Mouse (Mus musculus) intestine, postnatal 0 days (tissue): ENCODE results near the gene Scg3. TPM values are rescaled to one million over a fixed set of nuclear protein-coding genes. Genes with fewer than 3 reads are reported as not detected.

ENCODE experiments used
- ATAC-seq: fragments of 200-750 bp; cut with Nextera tagmentation; 2 replicates; pipeline ENCODE4 v1.8.0; 2017; ENCODE audit warnings: mild to moderate bottlenecking, moderate TSS enrichment, moderate library complexity
- H3K27ac ChIP-seq: fragments of 300-500 bp; sonication (generic); 2 replicates; pipeline ENCODE4 v1.5.1; 2014; ENCODE audit warnings: mild to moderate bottlenecking, low read depth, low read length, moderate library complexity
- H3K27me3 ChIP-seq: fragments of 300-500 bp; sonication (generic); replicated peaks from 2 replicates; pipeline ENCODE4 v1.6.1; 2014; ENCODE audit warnings: low read length, mixed read lengths; ENCODE audit not compliant: control insufficient read depth, insufficient read depth
- H3K36me3 ChIP-seq: fragments of 300-500 bp; sonication (generic); 2 replicates; pipeline ENCODE4 v1.6.1; 2014; ENCODE audit warnings: mild to moderate bottlenecking, moderate library complexity; ENCODE audit not compliant: control insufficient read depth, insufficient read depth
- H3K4me1 ChIP-seq: fragments of 300-500 bp; sonication (generic); replicated peaks from 2 replicates; pipeline ENCODE4 v1.6.1; 2014; ENCODE audit warnings: antibody characterized with exemption, low read length, mixed read lengths; ENCODE audit not compliant: control insufficient read depth, insufficient read depth
- H3K4me2 ChIP-seq: fragments of 300-500 bp; sonication (generic); replicated peaks from 2 replicates; pipeline ENCODE4 v1.6.1; 2014; ENCODE audit warnings: low read depth, mild to moderate bottlenecking, moderate library complexity
- H3K4me3 ChIP-seq: fragments of 300-500 bp; sonication (generic); 2 replicates; pipeline ENCODE4 v1.5.1; 2014; ENCODE audit warnings: low read depth, low read length
- H3K9ac ChIP-seq: fragments of 300-500 bp; sonication (generic); 2 replicates; pipeline ENCODE4 v1.6.1; 2014; ENCODE audit warnings: mild to moderate bottlenecking, low read depth, low read length
- H3K9me3 ChIP-seq: fragments of 300-500 bp; sonication (generic); 2 replicates; pipeline ENCODE4 v1.6.1; 2016; ENCODE audit warnings: mixed run types; ENCODE audit not compliant: control insufficient read depth
- CTCF ChIP-seq: sonication (generic); IDR thresholded peaks from 2 replicates; pipeline ENCODE4 v1.5.1; 2016; ENCODE audit warnings: low read depth, mild to moderate bottlenecking, control low read depth, antibody characterized with exemption, moderate library complexity
- WGBS: fragments of 180-500 bp; shearing (Covaris S2); extraction: QIAGEN DNeasy Blood & Tissue Kit; methylation state at CpG from one replicate; pipeline ENCODE4 v1.1.7; 2014; 5-methylcytosine and 5-hydroxymethylcytosine counted together
- polyA plus RNA-seq: library from polyadenylated mRNA; unstranded; fragments of >200 nt; fragmentation: Nextera tagmentation; extraction: Ambion mirVana; gene quantifications from 2 replicates; pipeline ENCODE4 v1.2.1, GENCODE M21; 2015

The Scg3 gene
- polyA plus RNA-seq: 6.6 and 6.7 TPM in 2 replicates

GRCm38 (mm10) chr9:75683426-75684191 is at the start of gene Scg3:
Scg3 (minus strand) TSS chr9:75684056.
- TF ChIP-seq CTCF: no peak
- Histone ChIP-seq H3K4me3 (peak within 1 kb of the TSS; percentile 17), H3K27ac (no peak within 1 kb of the TSS), H3K4me1 (0 out of 2 replicates have a peak, but pooled peaks cover 5% of the 10 kb centered on the region), H3K27me3 (no peaks in the 10 kb centered on the region), H3K9me3 (no peaks in the 10 kb centered on the region), H3K9ac (no peak within 1 kb of the TSS), H3K36me3 (no peaks in the 10 kb centered on the region), H3K4me2 (peak within 1 kb of the TSS; percentile 54)
- 10% methylated on average over 42 of the region's 42 CpGs for WGBS
- peak; percentile 76 for ATAC-seq

- H3K36me3 ChIP-seq: no peaks in the 10 kb centered on the region
- no peaks in the 10 kb centered on the region for H3K27me3 ChIP-seq
- TF ChIP-seq CTCF: peak; percentile 89
- 39% methylated on average over 11 of the region's 11 CpGs for WGBS
- H3K4me3 ChIP-seq: no peak overlapping the region
- no peaks in the 10 kb centered on the region for H3K4me1 ChIP-seq
- no peak overlapping the region for H3K4me2 ChIP-seq
- no peak overlapping the region for H3K9ac ChIP-seq
- H3K27ac ChIP-seq: no peak overlapping the region
- no peaks in the 10 kb centered on the region for H3K9me3 ChIP-seq
- no peak for ATAC-seq
Observed at GRCm38 (mm10) chr9:75719952-75720687, 36.3 kb upstream of the Scg3 start.

- Histone ChIP-seq H3K4me3 (no peak overlapping the region), H3K9ac (no peak overlapping the region), H3K4me1 (no peaks in the 10 kb centered on the region), H3K36me3 (no peaks in the 10 kb centered on the region), H3K27ac (no peak overlapping the region), H3K9me3 (no peaks in the 10 kb centered on the region), H3K27me3 (no peaks in the 10 kb centered on the region), H3K4me2 (no peak overlapping the region)
- WGBS: 81% methylated on average over 3 of the region's 3 CpGs
- no peak for TF ChIP-seq CTCF
- no peak for ATAC-seq
Observed at GRCm38 (mm10) chr9:75719481-75719880, 35.6 kb upstream of the Scg3 start.

GRCm38 (mm10) chr9:75684772-75685171 is 916 bp upstream of the Scg3 start:
- Histone ChIP-seq H3K27ac (no peak overlapping the region), H3K4me3 (no peak overlapping the region)

GRCm38 (mm10) chr9:75684292-75684691 is 436 bp upstream of the Scg3 start:
- H3K4me1 ChIP-seq: 0 out of 2 replicates have a peak, but pooled peaks cover 5% of the 10 kb centered on the region
- H3K4me2 ChIP-seq: peak overlapping the region; percentile 54; the same call in 1 of the 2 replicates
- no peak overlapping the region for H3K9ac ChIP-seq
- no peaks in the 10 kb centered on the region for H3K27me3 ChIP-seq
- H3K36me3 ChIP-seq: no peaks in the 10 kb centered on the region
- H3K27ac ChIP-seq: no peak overlapping the region
- 0 out of 2 replicates have a peak overlapping the region, but pooled peaks have one; percentile 17 for H3K4me3 ChIP-seq
- 70% methylated on average over 4 of the region's 4 CpGs for WGBS
- no peak for TF ChIP-seq CTCF
- no peak for ATAC-seq
- H3K9me3 ChIP-seq: 0 out of 2 replicates have a peak, but pooled peaks cover 2% of the 10 kb centered on the region

More at GRCm38 (mm10) chr9:75684772-75685171, 916 bp upstream of the Scg3 start:
- 77% methylated on average over 3 of the region's 3 CpGs for WGBS
- H3K4me2 ChIP-seq: no peak overlapping the region
- 0 out of 2 replicates have a peak, but pooled peaks cover 4% of the 10 kb centered on the region for H3K9me3 ChIP-seq
- no peak overlapping the region for H3K9ac ChIP-seq
- no peak for TF ChIP-seq CTCF
- H3K36me3 ChIP-seq: no peaks in the 10 kb centered on the region
- no peaks in the 10 kb centered on the region for H3K27me3 ChIP-seq
- H3K4me1 ChIP-seq: 0 out of 2 replicates have a peak, but pooled peaks cover 5% of the 10 kb centered on the region
- no peak for ATAC-seq

- Histone ChIP-seq H3K4me1 (0 out of 2 replicates have a peak, but pooled peaks cover 5% of the 10 kb centered on the region), H3K27me3 (no peaks in the 10 kb centered on the region), H3K9ac (no peak overlapping the region), H3K27ac (no peak overlapping the region), H3K4me2 (no peak overlapping the region), H3K36me3 (no peaks in the 10 kb centered on the region), H3K4me3 (no peak overlapping the region), H3K9me3 (no peaks in the 10 kb centered on the region)
- ATAC-seq: no peak
- no peak for TF ChIP-seq CTCF
- 81% methylated on average over 5 of the region's 5 CpGs for WGBS
Observed at GRCm38 (mm10) chr9:75680606-75681005, 3.2 kb downstream of the Scg3 start.
